Mouse (Mus musculus) liver, postnatal 0 days (tissue): ENCODE results near the gene Cdc6. TPM values are rescaled to one million over a fixed set of nuclear protein-coding genes. Genes with fewer than 3 reads are reported as not detected.

ENCODE experiments used
- ATAC-seq: fragments of 200-750 bp; cut with Nextera tagmentation; 2 replicates; pipeline ENCODE4 v1.8.0; 2017; ENCODE audit warnings: mild to moderate bottlenecking, moderate library complexity
- DNase-seq: peaks from one replicate; pipeline ENCODE4 v3.0.0-alpha.2; 2016
- H3K27ac ChIP-seq: fragments of 300-500 bp; sonication (generic); 2 replicates; pipeline ENCODE4 v1.5.1; 2014; ENCODE audit warnings: antibody characterized with exemption, moderate library complexity, mild to moderate bottlenecking, low read depth
- H3K27me3 ChIP-seq: fragments of 300-500 bp; sonication (generic); 2 replicates; pipeline ENCODE4 v1.6.1; 2014; ENCODE audit warnings: low read length, control low read depth, mixed read lengths; ENCODE audit not compliant: insufficient read depth
- H3K36me3 ChIP-seq: fragments of 300-500 bp; sonication (generic); replicated peaks from 2 replicates; pipeline ENCODE4 v1.6.1; 2014; ENCODE audit warnings: mild to moderate bottlenecking, control low read depth, low read length, moderate library complexity, mixed read lengths; ENCODE audit not compliant: insufficient read depth
- H3K4me1 ChIP-seq: fragments of 300-500 bp; sonication (generic); 2 replicates; pipeline ENCODE4 v1.6.1; 2014; ENCODE audit warnings: antibody characterized with exemption, mild to moderate bottlenecking, control low read depth; ENCODE audit not compliant: insufficient read depth
- H3K4me2 ChIP-seq: fragments of 300-500 bp; sonication (generic); 2 replicates; pipeline ENCODE4 v1.6.1; 2014; ENCODE audit warnings: low read depth, mild to moderate bottlenecking, low read length, moderate library complexity, mixed read lengths
- H3K4me3 ChIP-seq: fragments of 300-500 bp; sonication (generic); 2 replicates; pipeline ENCODE4 v1.5.1; 2014; ENCODE audit warnings: low read depth, low read length
- H3K9ac ChIP-seq: fragments of 300-500 bp; sonication (generic); replicated peaks from 2 replicates; pipeline ENCODE4 v1.6.1; 2014; ENCODE audit warnings: mild to moderate bottlenecking, moderate library complexity
- H3K9me3 ChIP-seq: fragments of 300-500 bp; sonication (generic); 2 replicates; pipeline ENCODE4 v1.6.1; 2016; ENCODE audit warnings: mild to moderate bottlenecking, control low read depth, low read length, mixed read lengths
- CTCF ChIP-seq: sonication (generic); IDR thresholded peaks from 2 replicates; pipeline ENCODE4 v1.5.1; 2016; ENCODE audit warnings: antibody characterized with exemption, low read depth
- EP300 ChIP-seq: IDR thresholded peaks from 2 replicates; pipeline ENCODE4 v1.6.1; 2016; ENCODE audit warnings: antibody characterized with exemption, low read depth, mild to moderate bottlenecking
- WGBS: fragments of 180-500 bp; shearing (Covaris S2); extraction: QIAGEN DNeasy Blood & Tissue Kit; methylation state at CpG from one replicate; pipeline ENCODE4 v1.1.7; 2014; ENCODE audit not compliant: insufficient replicate concordance; 5-methylcytosine and 5-hydroxymethylcytosine counted together
- polyA plus RNA-seq: library from polyadenylated mRNA; unstranded; fragments of >200 nt; fragmentation: Nextera tagmentation; extraction: Ambion mirVana; gene quantifications from 2 replicates; pipeline ENCODE4 v1.2.1, GENCODE M21; 2015

Gene Cdc6
- polyA plus RNA-seq, 1 experiment from 2014 or later: 22.3 TPM

DNA sequence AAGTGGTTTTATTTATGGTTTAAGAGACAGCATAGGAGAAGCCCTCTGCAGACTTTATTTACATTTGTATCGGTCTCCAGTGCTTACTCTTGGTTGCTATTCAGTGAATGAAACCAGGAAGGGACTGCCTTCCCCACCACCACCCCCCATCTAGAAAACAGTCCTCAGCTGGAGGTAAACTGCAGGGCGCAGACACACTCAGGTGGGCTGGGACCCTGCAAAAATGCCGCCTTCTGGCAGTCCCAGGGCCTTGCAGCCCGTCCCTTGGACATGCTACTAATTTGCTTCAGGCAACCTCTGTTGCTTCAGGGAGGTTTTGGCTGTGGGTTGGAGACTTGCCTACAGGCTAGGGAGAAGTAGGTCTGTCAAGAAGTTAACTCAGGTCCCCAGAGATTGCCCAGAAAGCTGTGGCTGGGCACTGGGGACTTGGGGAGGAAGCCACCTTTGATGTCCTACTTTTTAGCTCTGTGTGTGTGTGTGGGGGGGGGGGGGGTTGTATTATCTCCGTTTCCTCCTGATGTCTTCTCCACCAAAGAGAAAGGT, 17.1 kb downstream of the Cdc6 start:
- H3K4me2 ChIP-seq: no peak overlapping the region; the same call in 1 of the 2 replicates
- WGBS: 57% methylated on average over 5 of the region's 5 CpGs
- H3K27ac ChIP-seq: 0 out of 2 replicates have a peak overlapping the region, but pooled peaks have one; percentile 1
- DNase-seq: no peak
- no peak overlapping the region for H3K9ac ChIP-seq
- ATAC-seq: no peak
- H3K36me3 ChIP-seq: peaks cover 18% of the 10 kb centered on the region
- peaks cover 39% of the 10 kb centered on the region for H3K4me1 ChIP-seq
- H3K4me3 ChIP-seq: no peak overlapping the region
- no peaks in the 10 kb centered on the region for H3K9me3 ChIP-seq
- TF ChIP-seq EP300 (no peak), CTCF (peak; percentile 4; the same call in 1 of the 2 replicates)
- H3K27me3 ChIP-seq: 0 out of 2 replicates have a peak, but pooled peaks cover 7% of the 10 kb centered on the region

DNA sequence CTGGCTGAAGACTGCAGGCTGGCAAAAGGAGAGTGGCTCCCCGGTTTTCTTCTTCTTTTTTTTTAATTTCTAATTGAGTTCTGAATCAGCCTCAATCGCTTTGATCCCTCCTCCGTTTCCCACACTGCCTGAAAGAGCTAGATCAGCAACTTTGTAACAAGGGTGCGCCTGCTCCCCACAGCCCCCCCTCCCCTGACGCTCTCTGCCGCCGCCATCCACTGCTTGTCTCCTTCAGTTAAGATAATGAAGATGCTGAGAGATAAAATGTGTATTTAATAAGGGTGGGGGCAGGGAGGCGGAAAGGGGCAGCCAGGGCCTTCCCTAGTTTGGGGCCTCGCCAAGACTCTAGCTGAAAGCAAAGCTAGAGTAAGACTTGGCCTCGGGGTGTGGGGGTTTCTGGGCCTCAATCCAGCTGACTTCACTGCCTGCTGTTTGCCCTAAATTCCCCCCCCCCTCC, 17.7 kb downstream of the Cdc6 start:
- Histone ChIP-seq H3K4me2 (no peak overlapping the region; the same call in 1 of the 2 replicates), H3K27ac (0 out of 2 replicates have a peak overlapping the region, but pooled peaks have one; percentile 11), H3K36me3 (peaks cover 13% of the 10 kb centered on the region), H3K4me3 (no peak overlapping the region), H3K4me1 (peaks cover 39% of the 10 kb centered on the region), H3K9me3 (no peaks in the 10 kb centered on the region), H3K9ac (no peak overlapping the region), H3K27me3 (0 out of 2 replicates have a peak, but pooled peaks cover 7% of the 10 kb centered on the region)
- WGBS: 26% methylated on average over 10 of the region's 10 CpGs
- DNase-seq (no peak), ATAC-seq (no peak)
- TF ChIP-seq EP300 (no peak), CTCF (no peak)

DNA sequence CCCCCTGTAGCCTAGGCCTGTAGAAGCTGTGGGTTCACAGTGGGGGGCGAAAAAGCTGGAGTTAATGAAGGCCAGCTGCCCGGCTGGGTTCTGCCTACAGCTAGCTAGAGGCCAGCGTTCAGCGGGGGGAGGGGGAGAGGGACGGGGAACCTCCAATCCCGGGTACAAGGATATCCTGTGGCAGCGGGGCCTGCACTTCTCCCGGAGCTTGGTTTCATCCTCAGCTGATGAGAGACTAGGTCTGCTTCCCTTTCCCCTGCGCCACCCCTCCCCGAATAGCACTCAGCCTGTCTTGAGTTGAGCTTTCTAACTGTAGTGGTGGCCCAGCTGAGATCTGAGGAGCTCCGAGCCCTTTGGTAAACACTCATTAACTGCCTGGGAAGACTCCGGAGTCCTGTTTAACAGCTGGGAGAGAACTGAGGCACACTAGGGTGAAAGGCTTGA, 18.3 kb downstream of the Cdc6 start:
- 25% methylated on average over 12 of the region's 12 CpGs for WGBS
- Histone ChIP-seq H3K9me3 (no peaks in the 10 kb centered on the region), H3K4me3 (no peak overlapping the region), H3K27me3 (0 out of 2 replicates have a peak, but pooled peaks cover 8% of the 10 kb centered on the region), H3K4me2 (no peak overlapping the region), H3K4me1 (peaks cover 41% of the 10 kb centered on the region), H3K9ac (no peak overlapping the region), H3K27ac (no peak overlapping the region; the same call in 1 of the 2 replicates), H3K36me3 (peaks cover 7% of the 10 kb centered on the region)
- ATAC-seq (0 out of 2 replicates have a peak, but pooled peaks have one; percentile 9), DNase-seq (peak; percentile 57)
- no peak for TF ChIP-seq EP300
- TF ChIP-seq CTCF: no peak

- Histone ChIP-seq H3K4me1 (peaks cover 46% of the 10 kb centered on the region), H3K9me3 (no peaks in the 10 kb centered on the region), H3K4me3 (no peak overlapping the region), H3K36me3 (peaks cover 5% of the 10 kb centered on the region), H3K4me2 (no peak overlapping the region), H3K27me3 (0 out of 2 replicates have a peak, but pooled peaks cover 10% of the 10 kb centered on the region), H3K27ac (no peak overlapping the region; the same call in 1 of the 2 replicates), H3K9ac (no peak overlapping the region)
- ATAC-seq (no peak), DNase-seq (no peak)
- TF ChIP-seq CTCF (no peak), EP300 (no peak)
- WGBS: 79% methylated on average over 7 of the region's 7 CpGs
Measured at GRCm38 (mm10) chr11:98926553-98926952, 19.0 kb downstream of the Cdc6 start.

DNA sequence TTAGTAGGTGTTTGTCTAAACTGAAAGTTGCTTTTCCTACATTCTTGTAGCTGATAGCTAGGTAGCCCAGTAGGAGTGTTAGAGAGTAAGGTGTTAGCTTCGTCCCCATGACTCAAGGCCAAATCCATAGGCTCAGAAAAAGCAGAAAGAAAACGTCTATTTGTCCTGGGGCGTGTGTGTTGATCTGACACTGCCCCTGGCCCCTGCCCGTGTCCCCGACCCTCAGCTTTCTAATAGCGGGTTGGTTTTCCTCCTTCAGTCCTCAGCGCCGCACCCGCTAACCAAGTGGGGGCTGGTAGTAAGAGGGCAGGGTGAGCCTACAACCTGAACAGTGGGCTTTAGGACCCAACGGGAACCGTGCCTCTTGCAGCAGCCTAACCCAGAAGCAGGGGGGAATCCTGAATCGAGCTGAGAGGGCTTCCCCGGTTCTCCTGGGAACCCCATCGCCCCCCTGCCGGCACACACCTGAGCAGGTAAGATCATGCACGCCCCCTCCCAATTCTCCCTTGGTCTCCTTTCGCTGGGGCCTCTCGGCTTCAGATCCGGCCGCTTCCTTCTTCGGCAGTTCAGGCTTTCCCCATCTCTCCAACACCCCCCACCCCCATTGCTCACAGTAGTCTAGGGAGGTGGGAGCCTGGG, 20.0 kb downstream of the Cdc6 start, which contains the start of gene Rara:
Rara (plus strand) TSS at position 381 of the 639 bp plus-strand sequence.
- WGBS: 14% methylated on average over 20 of the region's 21 CpGs
- Histone ChIP-seq H3K36me3 (no peaks in the 10 kb centered on the region; the same call in 1 of the 2 replicates), H3K4me3 (peak within 1 kb of the TSS; percentile 30; the same call in 1 of the 2 replicates), H3K9ac (peak within 1 kb of the TSS; percentile 38), H3K4me2 (peak within 1 kb of the TSS; percentile 71), H3K27me3 (0 out of 2 replicates have a peak, but pooled peaks cover 10% of the 10 kb centered on the region), H3K27ac (no peak within 1 kb of the TSS), H3K9me3 (no peaks in the 10 kb centered on the region), H3K4me1 (peaks cover 51% of the 10 kb centered on the region)
- DNase-seq (no peak), ATAC-seq (no peak)
- TF ChIP-seq CTCF (no peak), EP300 (no peak)
